Mouse (Mus musculus) cerebellum, postnatal 10 days (tissue): Measurements from ENCODE around the gene Cpne5.
"Not testable (repeated sequence)": the region's sequence is repeated elsewhere in the genome, so short reads cannot be mapped to it uniquely, and the experiment has no call there.

Source experiments
- DNase-seq, 2 experiments: peaks; one replicate each; pipeline ENCODE4 v3.0.0; 2021; ENCODE audit warnings: mixed read lengths in 2 of 2

Cpne5 gene

GRCm38 (mm10) chr17:29126561-29126960 lies 111.4 kb downstream of the Cpne5 start:
- DNase-seq: peak in 1 of 2 experiments; percentile 0

GRCm38 (mm10) chr17:29123578-29124174 lies 114.3 kb downstream of the Cpne5 start:
- DNase-seq: peak in 1 of 2 experiments; percentile 0

- DNase-seq: peak in 1 of 2 experiments; percentile 15
These were observed 115.2 kb downstream of the Cpne5 start for GRCm38 (mm10) chr17:29122817-29123216.

GRCm38 (mm10) chr17:29120666-29121065 lies 117.3 kb downstream of the Cpne5 start:
- peak; percentile 76 to 78 for DNase-seq

DNA sequence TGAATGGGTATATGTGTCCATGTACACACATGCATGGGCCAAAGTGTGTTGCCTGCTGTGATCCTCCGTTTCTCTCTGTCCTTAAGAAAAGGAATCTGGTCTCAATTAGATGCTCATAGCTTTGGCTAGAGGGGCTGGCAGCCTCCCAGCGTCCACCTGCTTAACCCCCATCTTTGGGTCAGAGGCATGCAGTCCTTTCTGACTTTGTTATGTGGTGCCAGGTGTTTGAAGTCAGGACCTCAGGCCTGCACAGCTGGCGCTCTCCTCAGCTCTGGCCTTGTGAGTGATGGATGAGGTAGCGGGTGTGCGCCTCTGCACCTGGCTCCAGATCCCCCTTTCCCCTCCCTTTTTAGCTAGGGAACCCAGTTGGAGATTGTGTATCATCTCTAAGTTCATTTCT lies 119.9 kb downstream of the Cpne5 start:
- no peak for DNase-seq

- no peak for DNase-seq
These were observed 120.8 kb downstream of the Cpne5 start for GRCm38 (mm10) chr17:29117006-29117648.

GRCm38 (mm10) chr17:29116023-29116422 lies 121.9 kb downstream of the Cpne5 start:
- DNase-seq: no peak

GRCm38 (mm10) chr17:29113591-29114352 lies 124.2 kb downstream of the Cpne5 start, which contains the start of gene Rab44:
TSS of gene Rab44 (plus strand) at chr17:29114145.
- DNase-seq: peak in 1 of 2 experiments; percentile 0

GRCm38 (mm10) chr17:29111332-29111731 lies 126.6 kb downstream of the Cpne5 start:
- no peak for DNase-seq

DNA sequence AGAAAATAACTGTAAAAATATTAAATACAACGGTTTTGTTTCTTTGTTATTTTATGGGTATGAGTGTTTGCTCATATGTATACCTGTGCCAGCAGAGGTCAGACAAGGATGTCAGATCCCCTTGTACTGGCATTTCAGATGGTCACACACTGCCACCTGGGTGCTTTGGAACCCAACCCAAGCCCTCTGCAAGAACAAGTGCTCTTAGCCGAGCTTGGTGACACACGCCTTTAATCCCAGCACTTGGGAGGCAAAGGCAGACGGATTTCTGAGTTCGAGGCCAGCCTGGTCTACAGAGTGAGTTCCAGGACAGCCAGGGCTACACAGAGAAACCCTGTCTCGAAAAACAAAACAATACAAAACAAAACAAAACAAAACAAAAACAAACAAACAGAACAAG lies 127.6 kb downstream of the Cpne5 start:
- DNase-seq: not testable (repeated sequence)
